Mouse (Mus musculus): ENCODE measurements around the gene Hspb2.

The Hspb2 gene

GRCm38 (mm10) chr9:50714188-50714587 is 38.0 kb downstream of the Hspb2 start:
- no peak for DNase-seq (ENCODE audit: low read depth, low spot score)

GRCm38 (mm10) chr9:50711337-50711736 is 40.8 kb downstream of the Hspb2 start:
- no peak for DNase-seq (ENCODE audit: low read depth, low spot score)

GRCm38 (mm10) chr9:50709108-50709507 is 43.0 kb downstream of the Hspb2 start:
- no peak for DNase-seq (ENCODE audit: low read depth, low spot score)

GRCm38 (mm10) chr9:50704907-50705306 is 47.2 kb downstream of the Hspb2 start:
- no peak for DNase-seq (ENCODE audit: low read depth, low spot score)

All from c-Kit-negative CD71-positive TER-119-positive erythroid progenitor cells, embryonic 14.5 days (primary cell).